Mouse (Mus musculus): ENCODE measurements at regions not wholly inside any gene's neighbourhood (a gene's known extent, or its start where the extent isn't known, plus 50 kb on each side); places are given as distances from the start of the nearest gene placed in this dataset.

- H3K4me1 ChIP-seq: peaks cover 34% of the 10 kb centered on the region
- no peak for DNase-seq (ENCODE audit: low spot score)
- no peaks in the 10 kb centered on the region for H3K9me3 ChIP-seq (replicated peaks)
- H3K27ac ChIP-seq: no peak overlapping the region
- H3K36me3 ChIP-seq: no peaks in the 10 kb centered on the region
- H3K4me3 ChIP-seq: no peak overlapping the region
- WGBS: 92% methylated on average over 4 of the region's 4 CpGs
- no peaks in the 10 kb centered on the region for H3K27me3 ChIP-seq (ENCODE audit: low read depth, poor library complexity, severe bottlenecking)
These were observed 52.0 kb upstream of the Aldh1a3 start for GRCm38 (mm10) chr7:66479321-66479720.

DNA sequence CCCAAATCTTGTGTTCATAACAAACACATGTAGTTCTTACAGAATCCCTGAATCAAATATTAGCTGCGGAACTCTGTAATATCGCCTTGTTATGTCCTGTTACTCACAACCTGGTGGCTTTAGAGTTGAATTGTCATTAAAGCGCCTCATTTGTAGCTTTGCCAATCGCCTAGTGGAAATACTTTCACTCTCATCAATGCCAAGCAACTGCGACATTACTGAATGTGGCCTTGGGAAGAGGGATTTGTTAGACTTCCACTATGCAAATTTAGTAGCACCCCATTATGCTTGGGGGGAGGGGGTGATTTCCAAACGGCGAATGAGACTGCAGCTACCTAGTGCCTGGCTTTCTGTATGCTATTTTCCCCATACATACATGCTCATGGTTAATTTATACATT, 50.8 kb upstream of the Aldh1a3 start:
- 87% methylated on average over 7 of the region's 7 CpGs for WGBS
- no peaks in the 10 kb centered on the region for H3K36me3 ChIP-seq
- no peak overlapping the region for H3K27ac ChIP-seq
- no peak overlapping the region for H3K4me3 ChIP-seq
- H3K27me3 ChIP-seq (ENCODE audit: low read depth, poor library complexity, severe bottlenecking): no peaks in the 10 kb centered on the region
- no peaks in the 10 kb centered on the region for H3K9me3 ChIP-seq (replicated peaks)
- DNase-seq (ENCODE audit: low spot score): no peak
- peaks cover 34% of the 10 kb centered on the region for H3K4me1 ChIP-seq

GRCm38 (mm10) chr7:66477475-66477874, 50.2 kb upstream of the Aldh1a3 start:
- no peaks in the 10 kb centered on the region for H3K36me3 ChIP-seq
- no peaks in the 10 kb centered on the region for H3K9me3 ChIP-seq (replicated peaks)
- DNase-seq (ENCODE audit: low spot score): no peak
- peaks cover 34% of the 10 kb centered on the region for H3K4me1 ChIP-seq
- no peaks in the 10 kb centered on the region for H3K27me3 ChIP-seq (ENCODE audit: low read depth, poor library complexity, severe bottlenecking)
- 78% methylated on average over 5 of the region's 5 CpGs for WGBS
- H3K4me3 ChIP-seq: no peak overlapping the region
- no peak overlapping the region for H3K27ac ChIP-seq

Data from limb, embryonic 10.5 days (tissue).